Comparison of ENCODE assay signal across 12 mouse cellular contexts in genomic region chr9:76023551-76023973, GRCm38 (mm10). TPM values are rescaled to one million over a fixed set of nuclear protein-coding genes. Genes with fewer than 3 reads are reported as not detected.
A peak's percentile ranks its signal among the peaks of the same experiment; 100 is the strongest.
DNase-seq lines count a peak whose midpoint lies in the region; ATAC-seq and TF ChIP-seq lines count a peak whose summit lies in the region.
"Had no signal": no experiment of that assay in that cellular context is flagged by ENCODE, and none has a peak within 500 bp of the region (broad histone marks: within the 10 kb centered on the region; RNA-seq: fewer than 3 reads in every experiment).

No protein-coding gene starts in this region.

- H3K4me2 ChIP-seq in heart, embryonic 13.5 days, result no peak overlapping the region
- no peak overlapping the region for H3K4me2 ChIP-seq in heart, embryonic 11.5 days
- no peak overlapping the region for H3K4me2 ChIP-seq in midbrain, embryonic 11.5 days
- no peak overlapping the region for H3K4me2 ChIP-seq in midbrain, embryonic 13.5 days (replicated peaks)
- no peak overlapping the region; the same call in 1 of the 2 replicates for H3K4me2 ChIP-seq in stomach, postnatal 0 days (replicated peaks; ENCODE audit: low read depth)
- H3K4me2 ChIP-seq: intestine, embryonic 15.5 days; lung, embryonic 15.5 days; midbrain, embryonic 12.5 days; neural tube, embryonic 13.5 days had no signal

- no peak for TF ChIP-seq CTCF in embryonic fibroblast, embryonic 13.5 days (IDR thresholded peaks at IDR 0.05; ENCODE audit: borderline replicate concordance, insufficient read depth, low read length)
- TF ChIP-seq CTCF in stomach, postnatal 0 days (IDR thresholded peaks at IDR 0.05; ENCODE audit: low read depth), result peak; percentile 34

- H3K4me3 ChIP-seq in heart, embryonic 13.5 days, result no peak overlapping the region
- H3K4me3 ChIP-seq in heart, embryonic 11.5 days (ENCODE audit: low read depth, low read length), result no peak overlapping the region
- H3K4me3 ChIP-seq in midbrain, embryonic 11.5 days (ENCODE audit: low read depth, low read length), result no peak overlapping the region
- H3K4me3 ChIP-seq in midbrain, embryonic 13.5 days (replicated peaks), result no peak overlapping the region
- H3K4me3 ChIP-seq in embryonic fibroblast, embryonic 13.5 days (ENCODE audit: insufficient read depth, low read length), result no peak overlapping the region
- no peak overlapping the region for H3K4me3 ChIP-seq in stomach, postnatal 0 days (ENCODE audit: low read depth, low read length)
- H3K4me3 ChIP-seq: intestine, embryonic 15.5 days; lung, embryonic 15.5 days; midbrain, embryonic 12.5 days; neural tube, embryonic 13.5 days had no signal

- no peaks in the 10 kb centered on the region for H3K27me3 ChIP-seq in heart, embryonic 13.5 days (replicated peaks)
- no peaks in the 10 kb centered on the region for H3K27me3 ChIP-seq in heart, embryonic 11.5 days (ENCODE audit: control insufficient read depth, insufficient read depth, low read length)
- H3K27me3 ChIP-seq in midbrain, embryonic 11.5 days (ENCODE audit: control insufficient read depth, insufficient read depth, low read length), result no peaks in the 10 kb centered on the region
- H3K27me3 ChIP-seq in midbrain, embryonic 13.5 days, result no peaks in the 10 kb centered on the region
- H3K27me3 ChIP-seq in stomach, postnatal 0 days (ENCODE audit: control insufficient read depth, insufficient read depth, low read length), result no peaks in the 10 kb centered on the region
- H3K27me3 ChIP-seq: intestine, embryonic 15.5 days; lung, embryonic 15.5 days; midbrain, embryonic 12.5 days; neural tube, embryonic 13.5 days had no signal

- DNase-seq in midbrain, embryonic 11.5 days (ENCODE audit: low spot score, missing footprints), result peak; percentile 81
- DNase-seq in stomach, postnatal 0 days (ENCODE audit: low spot score), result no peak
- DNase-seq in thymus, postnatal 14 days, result no peak
- DNase-seq: cerebellum, adult 8-10 months had no signal

- H3K27ac ChIP-seq in heart, embryonic 13.5 days (replicated peaks), result peak overlapping the region; percentile 77
- H3K27ac ChIP-seq in heart, embryonic 11.5 days (ENCODE audit: low read depth, low read length), result no peak overlapping the region
- no peak overlapping the region for H3K27ac ChIP-seq in midbrain, embryonic 11.5 days (ENCODE audit: low read depth, low read length)
- H3K27ac ChIP-seq in midbrain, embryonic 13.5 days, result no peak overlapping the region
- H3K27ac ChIP-seq in embryonic fibroblast, embryonic 13.5 days (ENCODE audit: insufficient read depth, low read length), result peak overlapping the region; percentile 96
- peak overlapping the region; percentile 56; the same call in 1 of the 2 replicates for H3K27ac ChIP-seq in stomach, postnatal 0 days (replicated peaks)
- H3K27ac ChIP-seq: intestine, embryonic 15.5 days; midbrain, embryonic 12.5 days had no signal

- H3K36me3 ChIP-seq in heart, embryonic 13.5 days, result no peaks in the 10 kb centered on the region
- no peaks in the 10 kb centered on the region for H3K36me3 ChIP-seq in heart, embryonic 11.5 days (ENCODE audit: control insufficient read depth, insufficient read depth, low read length)
- H3K36me3 ChIP-seq in midbrain, embryonic 11.5 days (ENCODE audit: control insufficient read depth, insufficient read depth, low read length), result no peaks in the 10 kb centered on the region
- H3K36me3 ChIP-seq in midbrain, embryonic 13.5 days, result no peaks in the 10 kb centered on the region
- no peaks in the 10 kb centered on the region for H3K36me3 ChIP-seq in stomach, postnatal 0 days (ENCODE audit: control insufficient read depth, insufficient read depth, low read length)
- H3K36me3 ChIP-seq: intestine, embryonic 15.5 days; lung, embryonic 15.5 days; midbrain, embryonic 12.5 days; neural tube, embryonic 13.5 days had no signal

- peaks cover 12% of the 10 kb centered on the region; the same call in 1 of the 2 replicates for H3K4me1 ChIP-seq in heart, embryonic 13.5 days
- H3K4me1 ChIP-seq in heart, embryonic 11.5 days (ENCODE audit: control insufficient read depth, insufficient read depth, low read length), result no peaks in the 10 kb centered on the region
- no peaks in the 10 kb centered on the region for H3K4me1 ChIP-seq in midbrain, embryonic 11.5 days (ENCODE audit: control insufficient read depth, insufficient read depth, low read length)
- H3K4me1 ChIP-seq in midbrain, embryonic 13.5 days (replicated peaks), result no peaks in the 10 kb centered on the region
- H3K4me1 ChIP-seq in embryonic fibroblast, embryonic 13.5 days (ENCODE audit: control insufficient read depth, insufficient read depth, low read length), result peaks cover 5% of the 10 kb centered on the region; the same call in 1 of the 2 replicates
- no peaks in the 10 kb centered on the region for H3K4me1 ChIP-seq in stomach, postnatal 0 days (replicated peaks; ENCODE audit: control insufficient read depth, insufficient read depth)
- H3K4me1 ChIP-seq: intestine, embryonic 15.5 days; midbrain, embryonic 12.5 days had no signal

- H3K9me3 ChIP-seq in heart, embryonic 13.5 days, result no peaks in the 10 kb centered on the region
- H3K9me3 ChIP-seq in heart, embryonic 11.5 days (replicated peaks; ENCODE audit: control insufficient read depth, low read length), result no peaks in the 10 kb centered on the region
- no peaks in the 10 kb centered on the region for H3K9me3 ChIP-seq in midbrain, embryonic 11.5 days (ENCODE audit: control insufficient read depth, low read length)
- no peaks in the 10 kb centered on the region for H3K9me3 ChIP-seq in midbrain, embryonic 13.5 days
- H3K9me3 ChIP-seq in stomach, postnatal 0 days (ENCODE audit: control insufficient read depth, low read length), result no peaks in the 10 kb centered on the region
- H3K9me3 ChIP-seq: intestine, embryonic 15.5 days; lung, embryonic 15.5 days; midbrain, embryonic 12.5 days; neural tube, embryonic 13.5 days had no signal

- TF ChIP-seq EP300 in stomach, postnatal 0 days (optimal IDR thresholded peaks at IDR 0.05), result no peak

- 73% methylated on average over 5 of the region's 5 CpGs for WGBS in heart, embryonic 13.5 days
- WGBS in heart, embryonic 11.5 days (ENCODE audit: insufficient replicate concordance), result 76% methylated on average over 5 of the region's 5 CpGs
- 47% methylated on average over 5 of the region's 5 CpGs for WGBS in midbrain, embryonic 11.5 days
- WGBS in midbrain, embryonic 13.5 days, result 46% methylated on average over 5 of the region's 5 CpGs
- 59% methylated on average over 5 of the region's 5 CpGs for WGBS in stomach, postnatal 0 days

- no peak overlapping the region for H3K9ac ChIP-seq in heart, embryonic 13.5 days
- H3K9ac ChIP-seq in heart, embryonic 11.5 days (ENCODE audit: low read depth, low read length), result no peak overlapping the region
- no peak overlapping the region for H3K9ac ChIP-seq in midbrain, embryonic 11.5 days (ENCODE audit: low read length)
- no peak overlapping the region for H3K9ac ChIP-seq in midbrain, embryonic 13.5 days (replicated peaks)
- no peak overlapping the region for H3K9ac ChIP-seq in stomach, postnatal 0 days (ENCODE audit: low read length)
- H3K9ac ChIP-seq: intestine, embryonic 15.5 days; lung, embryonic 15.5 days; midbrain, embryonic 12.5 days; neural tube, embryonic 13.5 days had no signal

- TF ChIP-seq POLR2A in embryonic fibroblast, embryonic 13.5 days (IDR thresholded peaks at IDR 0.05; ENCODE audit: low read depth, low read length), result no peak

- no peak for ATAC-seq in heart, embryonic 13.5 days (ENCODE audit: extremely low read depth, insufficient number of reproducible peaks, low FRiP score, low TSS enrichment)
- no peak for ATAC-seq in heart, embryonic 11.5 days (replicated peaks; ENCODE audit: insufficient number of reproducible peaks, low FRiP score, low TSS enrichment)
- ATAC-seq in midbrain, embryonic 11.5 days (ENCODE audit: low FRiP score), result no peak
- no peak for ATAC-seq in midbrain, embryonic 13.5 days
- 0 out of 2 replicates have a peak, but pooled peaks have one; percentile 29 for ATAC-seq in stomach, postnatal 0 days (ENCODE audit: low FRiP score, low TSS enrichment)
- ATAC-seq: intestine, embryonic 15.5 days had no signal

RNA-seq across cellular contexts. Expression of gene Hmgcll1, which starts 8.9 kb away (rescaled TPM):
- polyA plus RNA-seq in heart, embryonic 13.5 days (2015; fragmentation: Nextera tagmentation; extraction: Ambion mirVana), result 1.1 and 1.3 TPM in 2 replicates
- 2.0 and 3.5 TPM in 2 replicates for polyA plus RNA-seq in heart, embryonic 11.5 days (2014; fragmentation: Nextera tagmentation; extraction: Ambion mirVana)
- 13.9 and 14.3 TPM in 2 replicates for polyA plus RNA-seq in midbrain, embryonic 11.5 days (2014; fragmentation: Nextera tagmentation; extraction: Ambion mirVana)
- polyA plus RNA-seq in midbrain, embryonic 13.5 days (2015; fragmentation: Nextera tagmentation; extraction: Ambion mirVana), result 21.6 and 22.6 TPM in 2 replicates
- 3.5 and 4.3 TPM in 2 replicates for polyA plus RNA-seq in embryonic fibroblast, embryonic 13.5 days (2011; ENCODE audit: insufficient read length, low read depth, missing spikeins)
- 1.0 and 1.2 TPM in 2 replicates for polyA plus RNA-seq in stomach, postnatal 0 days (2015; fragmentation: Nextera tagmentation; extraction: Ambion mirVana)

Comparison
In these comparisons a context has a peak if more than half of its experiments do, and no peak if none do; other contexts are left out.
1. H3K27ac ChIP-seq: peak in heart, embryonic 13.5 days (single experiment), embryonic fibroblast, embryonic 13.5 days (single experiment) and stomach, postnatal 0 days (single experiment); none in heart, embryonic 11.5 days (single experiment), midbrain, embryonic 11.5 days (single experiment) and midbrain, embryonic 13.5 days (single experiment).